In genomic region chr10:7070100-7070835, GRCm38 (mm10) we compare ENCODE assay signal across 19 mouse cellular contexts. TPM values are rescaled to one million over a fixed set of nuclear protein-coding genes. Genes with fewer than 3 reads are reported as not detected.
DNase-seq lines count a peak whose midpoint lies in the region; ATAC-seq lines count a peak whose summit lies in the region.
"Had no signal": no experiment of that assay in that cellular context is flagged by ENCODE, and none has a peak within 500 bp of the region (broad histone marks: within the 10 kb centered on the region; RNA-seq: fewer than 3 reads in every experiment).

No protein-coding gene starts in this region.

- H3K9ac ChIP-seq in forebrain, embryonic 12.5 days: no peak overlapping the region
- H3K9ac ChIP-seq in forebrain, embryonic 16.5 days (replicated peaks; ENCODE audit: low read depth, low read length): no peak overlapping the region
- no peak overlapping the region for H3K9ac ChIP-seq in midbrain, embryonic 11.5 days (ENCODE audit: low read length)
- no peak overlapping the region for H3K9ac ChIP-seq in neural tube, embryonic 14.5 days (replicated peaks; ENCODE audit: low read depth, low read length)
- no peak overlapping the region for H3K9ac ChIP-seq in liver, embryonic 11.5 days (ENCODE audit: low read depth, low read length)
- H3K9ac ChIP-seq: embryonic facial prominence, embryonic 12.5 days; limb, embryonic 15.5 days had no signal

- peaks cover 7% of the 10 kb centered on the region; the same call in 1 of the 2 replicates for H3K4me1 ChIP-seq in forebrain, embryonic 12.5 days
- H3K4me1 ChIP-seq in forebrain, embryonic 16.5 days (replicated peaks; ENCODE audit: control insufficient read depth, insufficient read depth, low read length): no peaks in the 10 kb centered on the region
- no peaks in the 10 kb centered on the region for H3K4me1 ChIP-seq in midbrain, embryonic 11.5 days (ENCODE audit: control insufficient read depth, insufficient read depth, low read length)
- no peaks in the 10 kb centered on the region for H3K4me1 ChIP-seq in neural tube, embryonic 14.5 days (ENCODE audit: control insufficient read depth, insufficient read depth, low read length)
- no peaks in the 10 kb centered on the region for H3K4me1 ChIP-seq in liver, embryonic 11.5 days (replicated peaks; ENCODE audit: control insufficient read depth, insufficient read depth, low read length)
- H3K4me1 ChIP-seq: embryonic facial prominence, embryonic 12.5 days; limb, embryonic 15.5 days had no signal

- H3K36me3 ChIP-seq in forebrain, embryonic 12.5 days (replicated peaks): no peaks in the 10 kb centered on the region
- no peaks in the 10 kb centered on the region for H3K36me3 ChIP-seq in forebrain, embryonic 16.5 days (ENCODE audit: control insufficient read depth, insufficient read depth)
- no peaks in the 10 kb centered on the region for H3K36me3 ChIP-seq in midbrain, embryonic 11.5 days (ENCODE audit: control insufficient read depth, insufficient read depth, low read length)
- H3K36me3 ChIP-seq in neural tube, embryonic 14.5 days (ENCODE audit: control insufficient read depth, insufficient read depth, low read length): no peaks in the 10 kb centered on the region
- H3K36me3 ChIP-seq in liver, embryonic 11.5 days (ENCODE audit: control insufficient read depth, insufficient read depth, low read length): no peaks in the 10 kb centered on the region
- H3K36me3 ChIP-seq: embryonic facial prominence, embryonic 12.5 days; G1E; limb, embryonic 15.5 days had no signal

- no peak overlapping the region for H3K27ac ChIP-seq in forebrain, embryonic 12.5 days
- no peak overlapping the region for H3K27ac ChIP-seq in forebrain, embryonic 16.5 days (ENCODE audit: low read length)
- H3K27ac ChIP-seq in midbrain, embryonic 11.5 days (ENCODE audit: low read depth, low read length): 0 out of 2 replicates have a peak overlapping the region, but pooled peaks have one; percentile 2
- H3K27ac ChIP-seq in neural tube, embryonic 14.5 days (ENCODE audit: low read depth, low read length): no peak overlapping the region
- H3K27ac ChIP-seq in liver, embryonic 11.5 days (ENCODE audit: low read depth, low read length): no peak overlapping the region
- H3K27ac ChIP-seq: embryonic facial prominence, embryonic 12.5 days; heart, adult 2 months; layer of hippocampus, adult 2 months; limb, embryonic 15.5 days; macrophage had no signal

- H3K9me3 ChIP-seq in forebrain, embryonic 12.5 days: no peaks in the 10 kb centered on the region
- H3K9me3 ChIP-seq in forebrain, embryonic 16.5 days (ENCODE audit: control insufficient read depth, low read length): no peaks in the 10 kb centered on the region
- no peaks in the 10 kb centered on the region for H3K9me3 ChIP-seq in midbrain, embryonic 11.5 days (ENCODE audit: control insufficient read depth, low read length)
- no peaks in the 10 kb centered on the region for H3K9me3 ChIP-seq in neural tube, embryonic 14.5 days (ENCODE audit: control insufficient read depth, low read length)
- no peaks in the 10 kb centered on the region for H3K9me3 ChIP-seq in liver, embryonic 11.5 days (ENCODE audit: control insufficient read depth, low read length)
- H3K9me3 ChIP-seq: embryonic facial prominence, embryonic 12.5 days; G1E; limb, embryonic 15.5 days had no signal

- H3K27me3 ChIP-seq in forebrain, embryonic 12.5 days: no peaks in the 10 kb centered on the region
- no peaks in the 10 kb centered on the region for H3K27me3 ChIP-seq in forebrain, embryonic 16.5 days (replicated peaks; ENCODE audit: control insufficient read depth, insufficient read depth, low read length)
- no peaks in the 10 kb centered on the region for H3K27me3 ChIP-seq in midbrain, embryonic 11.5 days (ENCODE audit: control insufficient read depth, insufficient read depth, low read length)
- H3K27me3 ChIP-seq in neural tube, embryonic 14.5 days (ENCODE audit: control insufficient read depth, insufficient read depth, low read length): no peaks in the 10 kb centered on the region
- no peaks in the 10 kb centered on the region for H3K27me3 ChIP-seq in liver, embryonic 11.5 days (replicated peaks; ENCODE audit: control insufficient read depth, insufficient read depth, low read length)
- H3K27me3 ChIP-seq: embryonic facial prominence, embryonic 12.5 days; limb, embryonic 15.5 days had no signal

- no peak overlapping the region for H3K4me2 ChIP-seq in forebrain, embryonic 12.5 days
- H3K4me2 ChIP-seq in forebrain, embryonic 16.5 days (ENCODE audit: low read length): no peak overlapping the region
- H3K4me2 ChIP-seq in midbrain, embryonic 11.5 days: no peak overlapping the region
- no peak overlapping the region for H3K4me2 ChIP-seq in neural tube, embryonic 14.5 days (ENCODE audit: low read depth, low read length)
- H3K4me2 ChIP-seq in liver, embryonic 11.5 days: no peak overlapping the region
- H3K4me2 ChIP-seq: embryonic facial prominence, embryonic 12.5 days; limb, embryonic 15.5 days had no signal

- H3K4me3 ChIP-seq in forebrain, embryonic 12.5 days (replicated peaks): no peak overlapping the region
- H3K4me3 ChIP-seq in forebrain, embryonic 16.5 days (replicated peaks; ENCODE audit: low read length): no peak overlapping the region
- no peak overlapping the region for H3K4me3 ChIP-seq in midbrain, embryonic 11.5 days (ENCODE audit: low read depth, low read length)
- H3K4me3 ChIP-seq in neural tube, embryonic 14.5 days (ENCODE audit: low read depth, low read length): no peak overlapping the region
- H3K4me3 ChIP-seq in liver, embryonic 11.5 days (ENCODE audit: low read depth, low read length): no peak overlapping the region
- H3K4me3 ChIP-seq: embryonic facial prominence, embryonic 12.5 days; heart, adult 2 months; layer of hippocampus, adult 2 months; limb, embryonic 15.5 days had no signal

- DNase-seq in midbrain, embryonic 11.5 days (ENCODE audit: low spot score, missing footprints): peak; percentile 85
- DNase-seq in Muller cell, postnatal 12 days (ENCODE audit: inconsistent ontology term): no peak
- no peak for DNase-seq in liver, embryonic 11.5 days (ENCODE audit: low spot score)
- no peak for DNase-seq in ovary, adult 18-20 months (ENCODE audit: low spot score)
- DNase-seq: adrenal gland, adult 8-10 months; cerebellum, adult 2 months; gastrocnemius, postnatal 10 days; heart, adult 2 months; lung, adult 18-20 months; right cerebral cortex, postnatal 14 days had no signal

- peak; percentile 79; the same call in 1 of the 2 replicates for ATAC-seq in forebrain, embryonic 12.5 days (ENCODE audit: low FRiP score)
- peak; percentile 67 for ATAC-seq in forebrain, embryonic 16.5 days
- peak; percentile 90 for ATAC-seq in midbrain, embryonic 11.5 days (ENCODE audit: low FRiP score)
- peak; percentile 78; the same call in 1 of the 2 replicates for ATAC-seq in neural tube, embryonic 14.5 days (ENCODE audit: low read depth)
- ATAC-seq in liver, embryonic 11.5 days (replicated peaks; ENCODE audit: low FRiP score): no peak
- ATAC-seq: inflammation-experienced regulatory T-cells, adult 6 months had no signal

- WGBS in forebrain, embryonic 12.5 days: 48% methylated on average over 8 of the region's 8 CpGs
- WGBS in forebrain, embryonic 16.5 days: 37% methylated on average over 8 of the region's 8 CpGs
- 42% methylated on average over 8 of the region's 8 CpGs for WGBS in midbrain, embryonic 11.5 days
- 58% methylated on average over 8 of the region's 8 CpGs for WGBS in neural tube, embryonic 14.5 days
- 67% methylated on average over 8 of the region's 8 CpGs for WGBS in liver, embryonic 11.5 days

RNA-seq across cellular contexts. Expression of gene Ipcef1, which starts 18.0 kb away (rescaled TPM):
- 0.91 and 1.3 TPM in 2 replicates for polyA plus RNA-seq in forebrain, embryonic 12.5 days (2016; fragmentation: Nextera tagmentation; extraction: Ambion mirVana)
- 1.6 and 2.2 TPM in 2 replicates for polyA plus RNA-seq in forebrain, embryonic 16.5 days (2015; fragmentation: Nextera tagmentation; extraction: Ambion mirVana)
- polyA plus RNA-seq in midbrain, embryonic 11.5 days (2014; fragmentation: Nextera tagmentation; extraction: Ambion mirVana): 0.26 and 0.63 TPM in 2 replicates
- polyA plus RNA-seq in neural tube, embryonic 14.5 days (2014; fragmentation: Nextera tagmentation; extraction: Ambion mirVana): 3.3 and 5.4 TPM in 2 replicates
- 0.47 and 0.53 TPM in 2 replicates for polyA plus RNA-seq in liver, embryonic 11.5 days (2014; fragmentation: Nextera tagmentation; extraction: Ambion mirVana)
- polyA plus RNA-seq: G1E had no signal
